Mouse (Mus musculus) kidney, adult 9 months (tissue): ENCODE measurements around the gene Def6.

ENCODE experiments used
- DNase-seq: peaks from one replicate; pipeline ENCODE4 v3.0.0; 2022

The Def6 gene

GRCm38 (mm10) chr17:28244214-28244613 is 36.6 kb downstream of the Def6 start:
- DNase-seq = no peak

GRCm38 (mm10) chr17:28244714-28245113 is 37.1 kb downstream of the Def6 start:
- no peak for DNase-seq

GRCm38 (mm10) chr17:28246640-28247039 is 39.1 kb downstream of the Def6 start:
- DNase-seq = no peak

DNA sequence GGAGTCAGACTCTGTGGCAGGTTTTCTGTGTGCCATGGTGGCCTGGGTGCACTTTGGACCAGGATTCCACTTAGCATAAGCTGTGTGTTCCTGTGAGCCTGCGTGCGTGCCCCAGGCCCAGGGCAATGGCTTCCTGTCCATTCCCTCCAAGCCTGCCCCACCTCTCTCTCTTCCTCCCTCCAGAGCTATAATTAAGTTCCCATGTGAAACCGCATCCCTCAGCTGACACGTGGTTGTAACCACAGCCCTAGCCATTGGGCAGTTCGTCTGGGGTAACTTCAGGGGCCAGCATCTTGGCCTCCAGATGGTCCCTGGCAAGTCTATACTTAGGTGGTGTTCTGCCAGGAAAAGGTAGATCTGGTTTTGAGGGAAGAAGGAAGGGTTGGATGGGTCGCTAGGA is 40.0 kb downstream of the Def6 start:
- peak; percentile 38 for DNase-seq

GRCm38 (mm10) chr17:28249062-28249461 is 41.5 kb downstream of the Def6 start:
- no peak for DNase-seq

GRCm38 (mm10) chr17:28251579-28252280 is 44.2 kb downstream of the Def6 start:
- DNase-seq = no peak

DNA sequence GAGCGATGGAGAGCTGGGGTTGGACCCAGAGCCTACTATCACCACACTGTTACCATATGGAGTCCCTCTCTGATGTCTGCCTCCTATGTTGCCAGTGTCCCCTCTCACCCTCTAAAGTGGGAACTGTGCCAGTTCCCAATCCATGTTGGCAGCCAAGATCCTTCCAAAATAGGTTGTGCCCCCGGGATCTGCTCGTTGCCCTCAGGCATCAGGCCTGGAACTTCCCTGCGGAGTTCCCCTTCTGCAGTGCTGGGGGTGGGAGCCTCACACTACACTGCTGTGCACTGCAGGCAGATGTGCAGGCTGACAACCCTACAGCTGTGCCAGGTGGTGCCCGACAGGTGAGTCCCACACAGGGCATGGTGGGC is 44.7 kb downstream of the Def6 start:
- DNase-seq = no peak

GRCm38 (mm10) chr17:28253216-28253615 is 45.6 kb downstream of the Def6 start:
- DNase-seq = peak; percentile 31

DNA sequence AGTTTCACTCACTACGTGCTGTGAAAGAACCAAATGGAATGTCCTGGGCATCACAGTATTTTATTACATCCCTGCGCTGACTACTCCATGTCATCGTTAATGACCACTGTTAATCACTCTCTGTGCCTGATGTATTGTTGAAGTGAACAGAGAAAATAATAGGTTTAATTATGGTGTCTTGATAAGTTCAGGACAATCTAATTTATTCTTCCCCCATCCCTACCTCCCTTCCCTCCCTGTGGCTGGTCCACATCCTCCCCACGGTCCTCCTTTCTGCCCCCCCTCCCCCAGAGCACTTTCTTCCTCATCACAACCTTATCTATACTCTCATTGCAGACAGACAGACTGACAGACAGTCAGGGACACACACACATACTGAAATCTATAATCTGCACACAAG is 47.2 kb downstream of the Def6 start:
- DNase-seq = no peak

DNA sequence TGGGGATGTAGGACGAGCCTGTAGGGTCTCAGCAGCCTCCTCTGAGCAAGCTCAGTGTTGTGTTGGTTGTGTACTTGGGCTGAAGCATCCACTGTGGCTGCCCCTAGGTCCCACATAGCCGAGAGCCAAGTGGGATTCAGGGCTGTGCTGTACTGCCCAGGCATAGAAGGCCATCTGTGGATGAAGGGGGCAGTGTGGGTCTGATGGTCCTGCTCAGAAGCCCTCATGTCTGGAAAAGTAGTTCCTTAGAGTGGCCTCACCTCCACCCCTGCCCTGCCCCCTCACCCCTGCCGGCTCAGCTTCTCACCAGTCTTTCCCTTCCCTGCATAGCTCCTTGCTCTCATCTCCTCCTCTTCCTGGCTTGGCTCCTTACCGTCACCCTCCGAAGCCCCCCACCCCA is 48.1 kb downstream of the Def6 start:
- no peak for DNase-seq

DNA sequence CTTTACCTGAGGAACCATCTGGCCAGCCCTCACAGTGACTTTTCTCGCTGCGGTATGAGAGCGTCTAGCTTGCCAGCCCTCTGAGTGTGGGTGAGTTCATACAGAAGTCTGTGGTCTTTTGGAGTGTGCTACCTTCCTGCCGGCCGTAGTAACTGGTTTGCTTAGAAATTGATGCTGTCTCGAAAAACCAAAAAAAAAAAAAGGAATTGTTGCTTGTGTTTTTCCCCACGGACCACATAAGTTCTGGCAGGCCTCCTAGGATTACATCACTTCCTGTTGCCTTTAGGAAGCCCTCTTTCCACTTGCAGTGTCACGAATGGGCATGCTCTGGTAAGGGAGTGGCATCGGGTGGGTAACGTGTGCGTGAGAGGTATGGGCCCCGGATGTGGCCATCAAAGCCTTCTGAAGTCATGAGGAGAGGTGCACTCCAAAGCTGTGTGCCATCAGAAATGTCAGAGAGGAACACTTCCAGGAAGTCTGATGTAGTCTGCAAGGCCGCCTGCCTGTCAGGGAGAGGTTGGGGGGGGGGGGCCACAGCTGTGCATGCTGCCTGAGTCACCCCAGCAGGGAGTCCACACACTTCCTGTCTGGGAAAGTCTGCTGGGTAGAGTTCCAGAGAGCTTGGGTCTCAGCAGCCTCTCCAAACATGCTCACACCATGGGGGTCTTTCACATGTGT is 49.2 kb downstream of the Def6 start:
- DNase-seq = peak; percentile 72

GRCm38 (mm10) chr17:28258325-28258724 is 50.7 kb downstream of the Def6 start:
- DNase-seq = no peak

DNA sequence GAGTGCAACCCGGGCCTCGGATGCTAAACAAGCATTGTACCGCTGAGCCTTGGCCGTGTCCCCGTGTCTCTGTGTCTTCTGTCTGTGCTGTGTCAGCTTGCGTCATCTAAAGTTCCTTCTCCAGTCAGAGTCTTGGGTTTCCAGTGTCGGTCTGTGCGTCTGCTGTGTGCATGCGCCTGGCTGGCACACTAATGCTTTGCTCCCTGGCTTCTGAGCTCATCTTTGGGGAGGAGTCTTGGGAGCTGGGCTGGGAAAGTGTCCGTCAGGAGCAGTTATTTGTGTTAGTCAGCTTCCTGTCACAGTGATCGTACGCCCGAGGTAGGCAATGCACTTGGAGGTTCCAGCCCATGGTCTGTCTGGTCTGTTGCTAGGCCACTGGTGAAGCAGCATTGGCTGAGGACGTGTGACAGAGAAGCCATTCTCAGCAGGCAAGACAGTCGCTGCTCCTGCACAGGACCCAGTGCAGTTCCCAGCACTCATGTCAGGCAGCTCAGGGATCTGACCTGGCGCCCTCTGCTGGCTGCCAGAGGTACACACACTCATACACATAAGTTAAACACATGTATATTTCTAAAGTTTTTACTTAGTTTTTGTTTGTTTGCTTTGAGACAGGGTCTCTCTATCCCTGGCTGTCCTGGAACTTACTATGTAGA is 52.4 kb downstream of the Def6 start:
- DNase-seq = no peak

GRCm38 (mm10) chr17:28260543-28260909 is 52.9 kb downstream of the Def6 start:
- DNase-seq = no peak

GRCm38 (mm10) chr17:28261795-28262194 is 54.2 kb downstream of the Def6 start:
- no peak for DNase-seq

DNA sequence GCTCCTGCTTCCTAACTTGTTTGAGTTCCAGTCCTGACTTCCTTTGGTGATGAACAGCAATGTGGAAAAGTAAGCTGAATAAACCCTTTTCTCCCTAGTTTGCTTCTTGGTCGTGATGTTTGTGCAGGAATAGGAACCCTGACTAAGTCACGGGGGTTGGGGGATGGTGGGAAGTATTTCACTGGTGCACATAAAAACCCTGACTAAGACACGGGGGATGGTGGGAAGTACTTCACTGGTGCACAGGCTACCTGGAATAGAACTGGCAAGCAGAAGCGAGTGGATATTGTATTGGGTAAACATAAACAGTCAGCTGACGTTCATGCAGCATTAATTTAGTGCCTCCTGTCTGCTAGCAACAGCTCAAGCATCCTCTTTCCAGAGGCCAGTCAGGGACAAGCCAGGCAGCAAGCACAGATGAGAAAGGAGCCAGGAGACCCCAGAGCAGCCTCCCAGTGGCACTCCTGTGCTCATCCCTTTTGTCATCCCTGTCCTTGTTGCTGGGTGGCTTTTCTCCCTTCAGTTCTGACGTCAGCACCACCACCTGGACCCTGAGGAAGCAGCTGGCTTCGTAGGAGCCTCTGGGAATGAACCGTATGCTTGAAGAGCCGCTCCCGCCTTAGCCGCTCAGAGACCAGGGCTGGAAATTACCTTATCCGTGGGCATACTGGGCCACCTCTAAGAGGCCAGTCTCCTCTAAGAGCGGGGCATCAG is 55.8 kb downstream of the Def6 start:
- no peak for DNase-seq

- DNase-seq = no peak
Measured at GRCm38 (mm10) chr17:28267251-28267650, 59.7 kb downstream of the Def6 start.

GRCm38 (mm10) chr17:28270165-28270564 is 62.6 kb downstream of the Def6 start:
- no peak for DNase-seq

GRCm38 (mm10) chr17:28271537-28272266 is 64.1 kb downstream of the Def6 start:
- no peak for DNase-seq

- DNase-seq = no peak
Measured at GRCm38 (mm10) chr17:28272281-28272680, 64.7 kb downstream of the Def6 start.

DNA sequence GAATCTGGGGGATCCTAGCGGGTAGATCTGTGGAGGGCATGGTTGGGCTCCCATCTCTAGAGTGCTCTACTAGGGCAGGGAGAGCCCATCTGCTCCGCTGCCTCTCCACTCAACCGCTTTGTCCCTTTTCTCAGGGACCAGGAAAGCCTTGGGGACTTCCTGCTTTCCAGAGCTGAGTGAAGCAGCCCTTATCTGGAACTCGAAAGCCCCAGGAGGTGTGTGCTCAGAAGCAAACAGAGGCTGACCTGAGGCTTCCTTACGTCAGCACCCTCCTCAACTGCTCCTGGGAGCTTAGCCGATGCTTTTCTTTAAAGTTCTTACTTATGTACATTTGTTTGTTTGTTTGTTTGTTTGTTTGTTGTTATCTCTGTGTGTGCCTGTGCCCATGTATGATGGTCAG is 65.3 kb downstream of the Def6 start:
- no peak for DNase-seq

GRCm38 (mm10) chr17:28274739-28275138 is 67.2 kb downstream of the Def6 start:
- DNase-seq = peak; percentile 46

DNA sequence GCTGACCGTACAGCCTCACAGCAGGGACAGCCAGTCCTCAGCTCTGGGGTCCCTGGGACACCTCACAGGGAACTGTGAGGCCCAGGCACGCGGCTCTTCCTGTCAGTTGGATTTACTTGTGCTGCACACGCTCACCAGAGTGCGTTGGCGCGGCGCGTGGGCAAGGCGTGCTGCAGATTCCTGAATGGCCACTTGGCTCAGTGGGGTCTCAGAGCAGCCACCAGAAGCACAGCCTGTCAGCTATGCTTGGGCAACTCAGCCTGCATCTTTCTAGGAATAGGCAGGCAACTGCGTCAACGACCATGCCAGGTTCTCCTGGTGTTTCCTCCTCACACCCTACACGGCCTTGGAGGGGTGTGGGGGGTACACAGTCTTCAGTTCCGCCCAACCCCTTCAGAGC is 69.6 kb downstream of the Def6 start:
- DNase-seq = no peak
